Mouse (Mus musculus): ENCODE data around the gene Simc1.
"Not testable (repeated sequence)": the region's sequence is repeated elsewhere in the genome, so short reads cannot be mapped to it uniquely, and the experiment has no call there.

Gene Simc1

DNA sequence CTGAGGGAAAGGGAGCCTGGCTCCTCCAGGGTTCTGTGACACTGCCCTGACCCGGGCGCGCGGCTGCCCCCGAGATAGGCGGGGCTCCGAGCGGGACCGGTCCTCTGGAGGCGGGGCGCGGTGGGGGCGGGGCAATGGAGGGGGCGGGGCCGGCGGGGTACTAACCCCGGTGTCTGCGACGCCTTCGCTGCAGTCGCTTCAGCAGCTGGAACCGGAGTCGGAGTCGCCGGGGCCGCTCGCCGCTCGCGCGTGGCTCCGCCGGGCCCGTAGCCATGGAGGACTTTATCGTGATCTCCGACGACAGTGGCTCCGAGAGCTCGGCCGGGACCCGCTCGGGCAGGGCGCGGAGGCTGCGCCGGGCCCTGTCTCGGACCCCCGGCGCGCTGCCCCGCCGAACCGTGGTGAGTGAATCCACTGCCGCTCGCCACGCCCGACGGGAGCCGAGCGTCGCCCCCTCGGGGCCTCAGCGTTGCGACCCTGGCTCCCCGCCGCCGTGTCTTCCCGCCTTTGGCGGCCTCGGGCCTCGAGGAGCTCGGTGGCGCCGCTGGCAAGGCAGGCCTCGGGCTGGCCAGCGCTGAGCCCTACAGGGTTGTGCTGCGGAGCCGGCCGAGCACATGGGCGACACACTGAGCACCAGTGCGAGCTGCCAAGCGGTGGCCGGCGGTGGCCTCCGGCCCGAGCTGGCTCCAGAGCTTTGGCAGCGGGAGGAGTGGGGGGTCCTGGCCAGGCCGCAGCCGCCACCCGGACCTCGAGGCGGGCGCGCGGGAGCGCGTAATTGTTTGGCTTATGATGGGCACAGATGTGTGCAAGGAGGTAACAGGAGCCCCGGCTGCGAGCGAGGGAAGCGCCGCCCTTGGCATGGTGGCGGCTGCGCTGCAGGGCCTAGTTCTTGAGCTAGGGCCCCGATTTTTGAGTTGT is at the start of gene Simc1:
TSS of gene Simc1 (plus strand) at position 176 of the 918 bp plus-strand sequence.
- peak; percentile 85 to 93 for DNase-seq

DNA sequence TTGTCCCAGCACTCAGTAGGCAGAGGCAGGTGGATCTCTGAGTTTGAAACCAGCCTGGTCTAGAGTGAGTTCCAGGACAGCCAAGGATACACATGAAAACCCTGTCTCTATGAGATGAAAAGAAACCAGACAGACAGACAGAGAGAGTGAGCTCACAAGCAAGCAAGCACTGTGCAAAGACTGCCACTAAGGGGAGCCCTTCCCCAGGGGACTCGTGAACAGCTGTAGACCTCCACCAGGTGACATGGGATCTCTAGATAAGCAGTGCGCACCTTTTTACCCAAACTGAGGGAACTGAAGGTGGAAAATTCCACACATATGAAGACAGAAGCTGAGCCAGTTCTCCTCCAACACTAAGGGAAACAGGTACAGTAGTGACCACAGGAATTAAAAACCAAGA is 46.5 kb upstream of the Simc1 start:
- DNase-seq = peak; percentile 52 to 60

DNA sequence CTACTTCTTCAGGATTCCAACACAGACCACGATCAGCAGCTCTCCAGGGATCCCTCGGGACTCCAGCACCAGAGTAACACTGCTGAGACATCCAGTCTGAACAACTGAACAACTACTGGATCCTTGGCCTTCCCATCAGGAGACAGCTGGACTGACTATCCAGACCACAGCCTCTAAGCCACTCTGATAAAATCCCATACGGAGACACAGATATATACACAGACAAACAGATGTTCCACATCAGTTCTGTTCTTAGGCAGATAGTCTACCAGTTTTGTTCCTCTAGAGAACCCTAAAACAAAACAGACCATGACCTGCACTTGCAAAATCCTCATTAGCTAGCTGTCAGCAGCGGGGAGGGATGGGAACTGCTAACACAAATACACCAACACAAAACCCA is 44.3 kb upstream of the Simc1 start:
- DNase-seq = no peak

DNA sequence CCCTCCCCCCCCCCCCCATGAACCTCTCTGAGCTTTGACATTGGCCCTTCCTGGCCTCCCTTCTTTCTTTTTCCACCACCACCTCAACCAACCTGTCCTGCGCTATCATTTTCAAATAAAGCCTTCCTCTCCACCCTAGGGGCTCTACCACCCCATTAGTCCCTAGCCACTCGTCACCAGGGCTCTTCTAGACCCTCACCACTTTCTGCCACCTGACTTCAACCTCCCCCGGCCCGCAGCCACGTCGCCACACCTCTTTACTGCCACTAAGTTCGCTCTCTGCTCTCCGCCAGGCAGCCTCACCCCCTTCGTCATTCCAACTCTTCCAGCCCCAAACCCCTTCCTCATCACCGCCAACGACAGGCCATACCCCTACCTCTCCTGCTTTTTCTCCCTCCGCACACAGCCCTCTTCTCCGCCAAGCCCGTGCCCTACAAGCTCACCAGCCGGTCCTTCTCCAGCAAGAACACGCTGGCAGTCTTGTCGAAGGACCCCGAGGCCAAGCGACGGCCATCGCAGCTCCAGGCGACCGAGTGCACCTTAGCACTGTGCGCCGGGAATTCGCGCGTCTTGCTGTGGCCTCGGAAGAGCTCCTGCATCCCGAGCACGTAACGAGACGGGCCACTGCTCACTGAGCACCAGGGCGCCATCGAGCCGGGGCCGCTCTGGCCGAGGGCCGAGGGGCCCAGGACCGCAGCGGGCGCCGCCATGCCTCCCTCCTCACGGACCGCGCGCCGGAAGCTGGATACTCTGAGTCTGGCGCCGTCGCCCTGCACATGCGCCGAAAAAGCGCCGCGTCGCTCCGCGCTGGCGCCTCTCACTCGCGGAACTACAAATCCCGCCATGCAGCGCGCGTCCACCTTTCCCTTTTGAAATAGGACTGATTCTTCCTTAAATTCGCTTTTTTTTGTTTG is 35.2 kb upstream of the Simc1 start, which contains the start of gene Thoc3:
TSS of gene Thoc3 (minus strand) at position 752 of the 914 bp plus-strand sequence.
- peak; percentile 92 to 94 for DNase-seq

DNA sequence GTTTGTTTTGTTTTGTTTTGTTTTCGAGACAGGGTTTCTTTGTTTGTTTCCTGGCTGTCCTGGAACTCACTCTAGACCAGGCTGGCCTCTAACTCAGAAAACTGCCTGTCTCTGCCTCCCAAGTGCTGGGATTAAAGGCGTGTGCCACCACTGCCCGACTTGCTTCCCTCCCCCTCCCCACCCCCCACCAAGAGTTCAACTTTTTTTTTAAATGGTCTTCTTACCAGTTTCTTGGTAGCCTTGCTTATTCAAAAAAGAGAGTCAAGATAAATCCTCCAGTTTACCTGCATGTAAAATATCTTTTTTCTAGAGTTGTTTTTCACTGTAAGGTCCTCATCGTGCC is 34.6 kb upstream of the Simc1 start:
- no peak for DNase-seq

DNA sequence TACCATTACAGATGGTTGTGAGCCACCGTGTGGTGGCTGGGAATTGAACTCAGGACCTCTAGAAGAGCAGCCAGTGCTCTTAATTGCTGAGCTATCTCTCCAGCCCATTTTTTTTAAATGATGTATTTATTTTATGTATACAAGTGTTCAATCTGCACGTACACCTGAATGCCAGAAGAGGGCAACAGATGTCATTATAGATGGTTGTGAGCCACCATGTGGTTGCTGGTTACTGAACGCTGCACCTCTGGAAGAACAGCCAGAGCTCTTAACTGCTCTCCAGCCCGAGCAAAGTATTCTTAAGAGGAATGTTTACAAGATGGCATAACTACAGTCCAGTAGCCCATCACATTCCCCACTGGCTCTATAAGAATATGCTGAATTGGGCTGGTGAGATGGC is 31.6 kb upstream of the Simc1 start:
- no peak for DNase-seq

DNA sequence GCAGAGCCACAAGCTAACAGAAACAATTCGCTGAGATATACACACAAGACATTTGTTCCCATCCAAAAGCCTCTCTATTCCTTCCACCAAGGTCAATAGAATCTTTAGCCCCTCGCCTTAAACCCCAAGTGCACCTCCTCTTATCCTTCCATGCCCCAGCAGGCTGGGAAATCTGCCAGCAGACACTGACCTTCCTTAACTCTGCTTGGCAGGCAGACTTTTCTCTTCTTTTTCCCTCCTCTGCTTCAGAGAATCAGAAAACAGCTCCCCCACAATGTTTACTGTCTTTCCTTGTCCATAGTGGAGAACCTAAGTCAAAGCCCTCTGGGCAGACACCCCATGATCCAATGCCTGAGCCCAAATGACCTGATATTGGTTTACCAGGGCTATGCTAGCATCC is 28.6 kb upstream of the Simc1 start:
- peak in 1 of 2 experiments; percentile 54 for DNase-seq

DNA sequence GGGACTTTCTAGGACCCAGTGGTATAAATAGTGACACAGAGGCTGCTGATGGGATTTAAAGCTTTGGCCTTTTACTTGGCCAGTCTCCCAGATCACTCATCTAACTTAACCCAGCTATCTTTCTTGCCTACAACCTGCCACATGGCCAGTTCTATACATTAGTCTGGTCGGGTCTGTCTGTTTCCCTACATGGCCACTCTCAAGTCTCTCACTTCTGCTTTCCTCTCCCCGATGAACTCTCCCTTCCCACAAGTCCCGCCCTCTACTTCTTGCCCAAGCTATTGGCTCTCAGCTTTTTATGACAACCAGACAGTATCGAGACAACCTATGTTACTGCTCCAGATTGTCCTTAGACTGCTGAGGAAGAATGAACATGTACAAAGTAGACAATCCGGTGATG is 27.9 kb upstream of the Simc1 start:
- DNase-seq = no peak

DNA sequence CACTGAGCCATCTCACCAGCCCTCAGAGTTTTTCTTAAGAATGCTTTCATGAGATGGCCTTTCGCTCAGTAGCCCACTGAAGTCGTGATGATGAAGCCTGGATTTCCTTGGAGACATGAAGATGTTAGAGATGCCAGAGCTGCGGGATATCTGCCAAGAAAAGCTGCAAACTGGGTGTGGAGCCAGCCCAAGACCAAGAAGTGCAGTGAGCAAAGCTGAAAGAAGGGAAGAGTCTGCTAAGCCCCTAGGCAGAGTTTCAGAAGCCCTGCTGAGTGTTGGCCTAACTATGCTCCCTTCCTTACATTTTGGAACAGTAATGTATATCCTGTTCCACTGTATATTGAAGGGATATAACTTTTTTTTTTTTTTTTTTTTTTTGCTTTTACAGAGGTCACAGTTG is 24.3 kb upstream of the Simc1 start:
- DNase-seq = peak in 1 of 2 experiments; percentile 27

DNA sequence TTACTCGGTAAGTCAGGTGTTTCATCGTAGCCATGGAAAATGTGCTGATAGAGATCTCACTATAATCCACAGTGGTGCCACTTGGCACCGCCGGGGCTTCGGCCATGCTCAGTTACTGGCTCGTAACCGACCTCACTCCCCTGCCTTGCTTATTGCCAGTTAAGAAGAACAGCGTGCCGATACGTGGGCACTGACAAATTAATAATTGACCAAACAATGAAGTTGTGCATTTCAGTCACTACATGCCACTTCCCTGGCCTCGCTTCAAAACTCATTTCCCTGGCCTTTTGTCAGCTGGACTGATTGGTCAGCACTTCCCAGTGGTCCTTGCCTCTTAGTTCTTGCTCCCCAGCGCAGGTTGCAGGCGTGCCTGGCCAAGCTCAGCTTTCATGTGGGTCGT is 22.1 kb upstream of the Simc1 start:
- peak; percentile 80 to 86 for DNase-seq

DNA sequence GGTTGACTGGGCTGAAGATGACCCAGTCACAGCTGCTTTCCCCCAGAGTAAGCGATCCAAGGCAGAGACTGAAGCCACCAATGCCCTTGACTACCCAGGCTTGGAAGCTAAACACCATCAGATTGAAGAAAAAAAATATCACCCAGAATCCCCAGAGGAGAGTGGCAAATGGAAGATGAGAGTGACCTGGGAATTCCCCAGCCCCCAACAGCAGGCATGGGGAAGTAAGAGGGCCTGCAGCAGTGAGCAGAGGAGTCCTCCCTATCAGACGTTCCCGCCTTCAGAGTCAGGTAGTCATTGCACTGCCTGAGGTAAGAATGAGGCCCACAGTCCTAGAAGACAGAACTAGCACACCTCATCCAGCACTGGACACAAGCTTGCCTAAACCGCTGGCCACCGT is 13.2 kb upstream of the Simc1 start:
- DNase-seq = no peak

DNA sequence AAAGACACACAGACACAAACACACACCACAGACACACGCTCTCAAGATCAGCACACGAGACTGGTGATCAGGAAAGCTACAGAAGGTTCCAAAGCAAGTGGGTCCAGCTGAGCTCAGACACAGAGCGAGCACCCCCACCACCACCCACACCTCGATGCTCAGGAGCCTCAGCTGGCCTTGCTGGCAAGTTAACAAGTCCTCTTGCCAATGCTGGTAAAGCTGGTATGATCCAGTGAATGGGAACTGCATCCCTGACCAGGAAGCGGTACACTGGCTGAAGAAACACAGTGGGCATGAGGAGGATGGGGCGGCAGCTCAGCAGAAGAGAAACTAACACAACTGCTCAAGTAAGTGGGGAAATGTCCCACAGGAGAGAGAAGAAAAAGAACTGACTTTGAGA is 12.2 kb upstream of the Simc1 start:
- DNase-seq = no peak

DNA sequence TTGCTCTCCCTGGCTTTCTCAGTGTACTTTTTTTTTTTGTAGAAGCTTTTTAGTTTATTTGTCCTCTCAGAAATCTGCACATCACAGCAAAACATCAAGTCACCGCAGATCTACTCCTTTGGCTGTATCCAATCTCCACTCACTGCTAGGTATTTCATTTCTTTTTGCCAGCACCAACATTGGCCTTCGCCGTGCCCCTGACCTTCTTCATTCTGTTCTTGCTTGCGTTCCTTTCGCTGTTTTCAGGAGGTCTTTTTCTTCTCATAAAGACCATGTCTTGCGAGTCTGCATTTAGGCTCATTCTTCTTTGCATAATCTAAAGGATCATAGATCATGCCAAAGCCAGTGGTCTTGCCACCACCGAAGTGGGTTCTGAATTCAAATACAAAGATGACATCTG is 4.0 kb upstream of the Simc1 start:
- DNase-seq = not testable (repeated sequence)

DNA sequence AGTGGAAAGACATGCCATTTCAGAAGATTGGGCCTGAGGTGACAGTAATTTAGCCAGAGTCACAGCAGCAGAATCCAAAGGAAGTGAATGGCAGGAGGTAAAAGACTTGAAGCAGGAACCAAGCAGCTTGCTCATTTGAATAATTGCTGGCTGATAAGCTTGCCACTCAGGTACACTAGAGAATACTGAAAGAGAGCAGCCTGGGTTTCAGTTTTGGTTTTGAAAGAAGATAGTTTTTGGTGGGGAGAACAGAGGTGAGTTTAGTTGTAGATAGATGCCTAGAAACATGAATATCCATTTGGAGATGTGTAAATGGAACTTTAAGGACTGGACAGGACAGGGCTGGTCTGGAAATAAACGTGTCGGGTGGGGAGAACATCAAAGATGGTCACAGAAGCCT is 2.2 kb upstream of the Simc1 start:
- no peak for DNase-seq

DNA sequence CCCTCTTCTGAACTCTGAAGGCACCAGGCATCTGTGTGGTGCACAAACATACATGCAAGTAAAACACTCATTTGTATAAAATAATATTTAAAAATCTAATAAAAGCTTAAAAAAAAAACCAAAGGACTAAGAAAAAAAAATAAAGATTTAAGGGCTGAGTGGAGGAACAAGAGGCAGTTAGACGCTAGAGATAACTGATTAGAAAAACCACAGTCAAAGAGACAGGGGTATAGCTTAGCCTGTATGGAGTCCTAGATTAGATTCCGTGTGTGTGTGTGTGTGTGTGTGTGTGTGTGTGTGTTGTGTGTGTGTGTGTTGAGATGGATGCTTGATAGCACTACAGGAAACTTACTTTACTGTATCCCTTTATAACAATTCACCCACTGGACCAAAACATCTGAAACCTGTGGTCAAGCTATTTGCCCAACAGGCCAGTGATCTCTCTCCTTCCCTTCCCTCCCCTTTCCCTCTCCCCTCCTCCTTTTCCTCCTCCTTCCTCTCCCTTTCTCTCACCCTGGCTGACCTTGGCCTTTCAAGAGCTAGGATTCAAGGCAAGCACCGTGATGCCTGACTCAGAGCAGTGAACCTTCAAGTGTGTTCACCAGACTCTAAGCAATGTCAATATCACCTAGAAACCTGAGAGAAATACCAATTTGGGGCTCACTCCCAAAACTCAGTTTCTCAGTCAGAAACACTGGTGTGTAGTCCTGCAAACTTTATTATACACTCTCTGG is 1.5 kb upstream of the Simc1 start:
- no peak for DNase-seq

DNA sequence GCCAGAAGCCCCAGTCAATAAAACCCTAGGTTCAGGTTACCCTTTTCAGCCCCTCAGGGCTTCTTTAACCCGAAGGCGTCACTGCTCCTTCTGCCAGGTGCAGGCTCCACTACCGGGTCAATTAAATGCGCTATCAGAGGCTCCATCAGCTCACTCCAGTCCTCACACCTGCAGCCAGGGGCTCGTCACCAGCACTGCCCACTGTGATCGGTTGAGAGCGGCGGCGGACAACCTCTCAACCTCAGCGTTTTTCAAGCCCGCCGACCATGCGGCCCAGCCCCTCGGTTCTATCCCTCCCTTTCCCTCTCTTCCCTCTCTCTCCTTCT is 338 bp upstream of the Simc1 start:
- DNase-seq = no peak

DNA sequence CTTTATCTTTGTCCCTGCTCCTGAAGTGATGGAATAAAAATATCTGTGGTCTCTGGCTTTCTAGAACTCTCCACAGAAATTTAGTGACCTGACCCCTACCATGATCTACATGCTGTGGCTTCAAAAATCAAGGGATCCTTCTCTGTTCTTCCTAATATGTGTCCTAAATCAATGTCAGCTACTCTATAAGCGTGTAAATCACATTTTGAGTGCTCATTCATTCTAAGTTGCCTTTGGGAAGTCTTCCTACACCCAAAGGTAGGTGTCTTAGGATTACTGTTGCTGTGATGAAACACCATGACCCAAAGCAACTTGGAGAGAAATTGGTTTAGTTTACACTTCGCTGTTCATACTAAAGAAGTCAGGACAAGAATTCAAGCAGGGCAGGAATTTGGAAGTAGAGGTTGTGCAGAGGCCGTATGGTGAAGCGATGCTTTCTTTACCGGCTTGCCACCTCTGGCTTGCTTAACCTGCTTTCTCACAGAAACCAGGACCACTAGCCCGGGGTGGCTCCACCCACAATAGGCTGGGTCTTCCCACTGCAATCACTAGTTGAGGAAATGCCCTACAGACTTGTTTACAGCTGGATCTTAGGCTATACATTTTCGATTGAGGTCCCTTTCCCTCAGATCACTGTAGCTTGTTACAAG is 1.2 kb downstream of the Simc1 start:
- DNase-seq = no peak

DNA sequence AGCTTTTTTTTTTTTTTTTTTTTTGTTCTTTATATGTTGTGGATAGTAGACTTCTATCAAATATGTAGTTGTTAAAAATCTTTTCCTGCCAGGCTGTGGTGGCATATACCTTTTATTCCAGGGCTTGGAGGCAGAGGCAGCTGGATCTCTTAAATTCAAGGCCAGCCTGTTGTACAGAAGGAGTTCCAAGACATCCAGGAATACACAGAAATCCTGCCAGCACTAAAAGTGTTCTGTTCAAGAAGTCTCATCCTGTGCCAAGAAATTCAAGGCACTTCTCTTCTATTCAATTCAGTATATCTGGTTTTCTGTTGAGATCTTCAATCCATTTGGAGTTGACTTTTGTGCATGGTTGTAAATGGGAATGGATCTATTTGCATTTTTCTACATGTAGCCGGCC is 2.3 kb downstream of the Simc1 start:
- no peak for DNase-seq

DNA sequence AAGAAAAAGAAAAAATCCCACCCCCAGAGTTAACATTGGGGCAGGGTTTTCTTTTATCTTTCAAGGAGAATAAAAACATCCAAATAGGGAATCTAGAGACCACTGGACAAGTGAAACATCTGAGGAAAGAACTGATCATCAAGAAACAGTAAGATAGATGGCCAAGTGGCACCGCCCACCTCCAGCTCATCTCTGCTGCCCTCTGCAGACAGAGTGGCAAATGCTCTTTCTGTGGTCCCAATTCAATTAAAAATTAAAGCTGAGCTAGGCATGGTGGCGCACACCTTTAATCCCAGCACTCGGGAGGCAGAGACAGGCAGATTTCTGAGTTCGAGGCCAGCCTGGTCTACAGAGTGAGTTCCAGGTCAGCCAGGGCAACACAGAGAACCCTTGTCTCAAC is 16.6 kb downstream of the Simc1 start:
- DNase-seq = peak; percentile 38 to 39

DNA sequence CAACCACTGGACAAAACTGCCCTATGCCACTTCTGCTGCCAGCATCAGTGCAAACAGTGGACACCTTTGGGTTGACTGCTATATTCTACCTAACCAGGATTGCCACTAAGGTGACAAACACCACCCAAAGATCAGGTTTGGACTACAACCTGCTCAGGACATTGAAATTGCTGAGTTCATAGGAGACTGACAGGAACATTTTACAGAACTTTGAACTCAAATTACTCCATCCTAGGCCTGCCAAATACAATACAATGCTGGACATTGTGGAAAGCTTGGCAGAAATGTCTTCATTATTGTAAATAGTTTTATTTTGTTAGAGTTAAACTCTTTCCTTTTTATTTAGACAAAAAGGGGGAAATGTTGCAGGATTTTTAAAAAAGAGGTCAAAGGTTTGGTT is 17.6 kb downstream of the Simc1 start:
- no peak for DNase-seq

DNA sequence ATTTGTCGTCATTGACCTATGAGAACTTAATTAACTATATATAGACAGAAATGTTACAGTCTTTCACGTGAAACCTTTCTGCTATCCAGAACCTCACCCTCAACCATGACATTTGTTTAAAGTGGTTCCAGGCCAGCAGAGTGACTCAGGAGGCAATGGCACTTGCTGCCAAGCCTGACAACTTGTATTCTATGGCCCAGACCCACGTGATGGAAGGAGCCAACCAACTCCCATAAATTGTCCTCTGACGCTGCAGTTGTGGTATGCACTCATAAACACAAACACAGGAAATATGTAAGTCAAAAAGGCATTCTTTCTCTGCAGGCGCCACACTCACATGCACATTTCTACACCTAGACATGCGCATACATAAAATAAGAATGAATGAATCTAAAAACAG is 23.6 kb downstream of the Simc1 start:
- DNase-seq = no peak

DNA sequence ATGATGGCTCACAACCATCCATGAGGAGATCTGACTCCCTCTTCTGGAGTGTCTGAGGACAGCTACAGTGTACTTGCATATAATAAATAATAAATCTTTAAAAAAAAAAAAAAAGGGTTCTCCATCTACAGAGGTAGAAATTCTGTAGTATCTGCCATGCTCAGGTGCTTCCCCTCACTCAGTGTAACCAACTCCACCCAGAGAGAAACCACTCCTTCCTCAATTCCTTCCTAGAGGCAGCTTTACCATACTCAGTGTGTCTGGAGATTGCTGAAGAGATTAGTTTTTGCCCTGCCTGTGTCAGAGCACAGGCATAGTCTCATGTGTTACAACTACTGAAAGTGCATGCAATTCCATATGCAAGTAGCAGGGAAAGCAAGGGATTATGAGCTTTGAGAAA is 28.6 kb downstream of the Simc1 start:
- DNase-seq = no peak

DNA sequence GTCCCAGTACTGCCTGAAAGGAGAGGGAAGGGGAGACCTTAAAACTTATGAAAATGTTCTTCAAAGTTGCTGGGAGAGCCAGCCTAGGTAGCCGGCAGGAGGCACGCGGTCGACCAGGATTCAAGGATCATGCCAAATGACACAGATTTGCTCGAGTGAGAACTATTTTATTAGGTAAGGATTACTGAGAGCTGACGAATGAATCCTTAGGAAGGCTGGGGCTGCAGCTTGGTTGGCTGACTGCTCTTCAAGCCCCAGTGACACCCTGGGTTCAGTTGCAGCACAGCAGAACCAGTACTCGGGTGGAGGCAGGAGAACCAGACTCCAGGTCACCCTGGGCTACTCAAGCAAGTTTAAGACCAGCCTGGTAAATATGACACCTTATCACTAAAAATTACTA is 44.5 kb downstream of the Simc1 start:
- DNase-seq = peak; percentile 32 to 66

All from kidney, postnatal 25 days (tissue).